In the genomic region with DNA sequence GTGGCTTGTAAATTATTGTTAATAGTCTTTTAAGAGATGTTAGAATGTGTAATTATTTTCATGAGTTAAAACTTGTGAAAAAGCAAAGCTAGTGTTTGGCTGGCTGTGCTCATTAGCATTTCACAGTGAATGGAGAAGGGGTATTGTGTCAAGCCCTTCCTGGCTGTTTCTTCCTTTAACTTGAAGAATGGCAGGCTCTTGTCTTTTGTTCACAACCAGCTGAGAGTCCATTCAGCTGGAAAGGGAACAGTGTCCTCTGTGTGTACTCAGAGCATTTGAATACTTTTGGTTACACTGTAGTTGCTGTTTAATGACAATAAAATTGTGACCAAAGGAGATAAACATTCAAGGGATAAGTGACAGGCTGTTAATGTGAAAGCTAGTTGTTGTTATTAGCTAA, we compare ENCODE assay signal across 12 mouse cellular contexts. TPM values are rescaled to one million over a fixed set of nuclear protein-coding genes. Genes with fewer than 3 reads are reported as not detected.
DNase-seq lines count a peak whose midpoint lies in the region; ATAC-seq lines count a peak whose summit lies in the region.
"Had no signal": no experiment of that assay in that cellular context is flagged by ENCODE, and none has a peak within 500 bp of the region (broad histone marks: within the 10 kb centered on the region; RNA-seq: fewer than 3 reads in every experiment).

No protein-coding gene starts in this region.

- no peaks in the 10 kb centered on the region for H3K36me3 ChIP-seq in hindbrain, embryonic 11.5 days (ENCODE audit: control insufficient read depth, insufficient read depth, low read length)
- no peaks in the 10 kb centered on the region for H3K36me3 ChIP-seq in neural tube, embryonic 14.5 days (ENCODE audit: control insufficient read depth, insufficient read depth, low read length)

- H3K4me1 ChIP-seq in hindbrain, embryonic 11.5 days (replicated peaks; ENCODE audit: control insufficient read depth, insufficient read depth, low read length), result peaks cover 8% of the 10 kb centered on the region; the same call in 1 of the 2 replicates
- peaks cover 15% of the 10 kb centered on the region for H3K4me1 ChIP-seq in neural tube, embryonic 14.5 days (ENCODE audit: control insufficient read depth, insufficient read depth, low read length)

- H3K4me3 ChIP-seq in hindbrain, embryonic 11.5 days (ENCODE audit: low read depth, low read length), result no peak overlapping the region
- no peak overlapping the region for H3K4me3 ChIP-seq in neural tube, embryonic 14.5 days (ENCODE audit: low read depth, low read length)
- H3K4me3 ChIP-seq: erythroblast, embryonic 14.5 days had no signal

- peak; percentile 59; the same call in 1 of the 2 replicates for ATAC-seq in hindbrain, embryonic 11.5 days (ENCODE audit: low FRiP score)
- ATAC-seq in neural tube, embryonic 14.5 days (ENCODE audit: low read depth), result 0 out of 2 replicates have a peak, but pooled peaks have one; percentile 44

- H3K9me3 ChIP-seq in hindbrain, embryonic 11.5 days (ENCODE audit: control insufficient read depth, low read length), result no peaks in the 10 kb centered on the region
- no peaks in the 10 kb centered on the region for H3K9me3 ChIP-seq in neural tube, embryonic 14.5 days (ENCODE audit: control insufficient read depth, low read length)

- no peak overlapping the region for H3K27ac ChIP-seq in hindbrain, embryonic 11.5 days (ENCODE audit: low read depth, low read length)
- H3K27ac ChIP-seq in neural tube, embryonic 14.5 days (ENCODE audit: low read depth, low read length), result no peak overlapping the region

- DNase-seq in layer of hippocampus, adult 9-11 months, result peak; percentile 34
- DNase-seq in layer of hippocampus, adult 11-12 months (ENCODE audit: low spot score), result no peak
- DNase-seq in embryo, embryonic 10.5 days (ENCODE audit: low spot score), result peak; percentile 75
- peak; percentile 63 for DNase-seq in hindbrain, embryonic 11.5 days (ENCODE audit: low spot score)
- no peak for DNase-seq in kidney, adult 18-20 months
- no peak for DNase-seq in lung, postnatal 25 days (ENCODE audit: low spot score)
- DNase-seq: cerebellum, postnatal 14 days; kidney, adult 9 months; liver; lung, postnatal 14 days had no signal

- no peak overlapping the region for H3K9ac ChIP-seq in hindbrain, embryonic 11.5 days (ENCODE audit: low read depth, low read length)
- no peak overlapping the region for H3K9ac ChIP-seq in neural tube, embryonic 14.5 days (replicated peaks; ENCODE audit: low read depth, low read length)

- no peak overlapping the region for H3K4me2 ChIP-seq in hindbrain, embryonic 11.5 days (replicated peaks; ENCODE audit: low read depth, low read length)
- no peak overlapping the region for H3K4me2 ChIP-seq in neural tube, embryonic 14.5 days (ENCODE audit: low read depth, low read length)

- H3K27me3 ChIP-seq in hindbrain, embryonic 11.5 days (ENCODE audit: control insufficient read depth, insufficient read depth, low read length), result peaks cover 8% of the 10 kb centered on the region
- H3K27me3 ChIP-seq in neural tube, embryonic 14.5 days (ENCODE audit: control insufficient read depth, insufficient read depth, low read length), result 0 out of 2 replicates have a peak, but pooled peaks cover 5% of the 10 kb centered on the region

RNA-seq across cellular contexts. Expression of gene Fto, which starts 52.5 kb away (rescaled TPM):
- 94.7 and 107 TPM in 2 replicates for polyA plus RNA-seq in hindbrain, embryonic 11.5 days (2014; fragmentation: Nextera tagmentation; extraction: Ambion mirVana)
- 144 and 167 TPM in 2 replicates for polyA plus RNA-seq in neural tube, embryonic 14.5 days (2014; fragmentation: Nextera tagmentation; extraction: Ambion mirVana)

RNA-seq across cellular contexts. Expression of gene Rpgrip1l, which starts 52.7 kb away (rescaled TPM):
- polyA plus RNA-seq in hindbrain, embryonic 11.5 days (2014; fragmentation: Nextera tagmentation; extraction: Ambion mirVana), result 11.8 and 19.4 TPM in 2 replicates
- 11.8 and 16.5 TPM in 2 replicates for polyA plus RNA-seq in neural tube, embryonic 14.5 days (2014; fragmentation: Nextera tagmentation; extraction: Ambion mirVana)

Comparison
In these comparisons a context has a peak if more than half of its experiments do, and no peak if none do; other contexts are left out.
1. DNase-seq: peak in layer of hippocampus, adult 9-11 months (single experiment), embryo, embryonic 10.5 days (single experiment) and hindbrain, embryonic 11.5 days (single experiment); none in layer of hippocampus, adult 11-12 months (single experiment), kidney, adult 18-20 months (single experiment) and lung, postnatal 25 days (single experiment).